Mouse (Mus musculus) forebrain, embryonic 13.5 days (tissue): ENCODE measurements at regions not wholly inside any gene's neighbourhood (a gene's known extent, or its start where the extent isn't known, plus 50 kb on each side); places are given as distances from the start of the nearest gene placed in this dataset.

Experiments used
- ATAC-seq: fragments of 200-750 bp; cut with Nextera tagmentation; 2 replicates; pipeline ENCODE4 v1.8.0; 2017
- H3K27ac ChIP-seq: fragments of 300-500 bp; sonication (generic); 2 replicates; pipeline ENCODE4 v1.5.1; 2015; ENCODE audit warnings: inconsistent platforms, mild to moderate bottlenecking, moderate library complexity
- H3K27me3 ChIP-seq: fragments of 300-500 bp; sonication (generic); 2 replicates; pipeline ENCODE4 v1.6.1; 2015; ENCODE audit warnings: mild to moderate bottlenecking, inconsistent platforms
- H3K36me3 ChIP-seq: fragments of 300-500 bp; sonication (generic); 2 replicates; pipeline ENCODE4 v1.6.1; 2015; ENCODE audit warnings: mild to moderate bottlenecking, inconsistent platforms; ENCODE audit not compliant: poor library complexity, severe bottlenecking
- H3K4me1 ChIP-seq: fragments of 300-500 bp; sonication (generic); 2 replicates; pipeline ENCODE4 v1.6.1; 2015; ENCODE audit warnings: inconsistent platforms
- H3K4me2 ChIP-seq: fragments of 300-500 bp; sonication (generic); 2 replicates; pipeline ENCODE4 v1.6.1; 2015; ENCODE audit warnings: inconsistent platforms, mild to moderate bottlenecking, moderate library complexity
- H3K4me3 ChIP-seq: fragments of 300-500 bp; sonication (generic); 2 replicates; pipeline ENCODE4 v1.5.1; 2015; ENCODE audit warnings: mild to moderate bottlenecking, inconsistent platforms
- H3K9ac ChIP-seq: fragments of 300-500 bp; sonication (generic); 2 replicates; pipeline ENCODE4 v1.6.1; 2015; ENCODE audit warnings: mild to moderate bottlenecking, inconsistent platforms
- H3K9me3 ChIP-seq: fragments of 300-500 bp; sonication (generic); replicated peaks from 2 replicates; pipeline ENCODE4 v1.6.1; 2016; ENCODE audit warnings: inconsistent platforms
- WGBS: fragments of 180-500 bp; shearing (Covaris S2); methylation state at CpG from one replicate; pipeline ENCODE4 v1.1.7; 2015; 5-methylcytosine and 5-hydroxymethylcytosine counted together

- 89% methylated on average over 3 of the region's 3 CpGs for WGBS
These were observed 209.4 kb upstream of the Btbd3 start for GRCm38 (mm10) chr2:138046918-138047317.

GRCm38 (mm10) chr2:138045933-138046642 is 210.3 kb upstream of the Btbd3 start:
- no peaks in the 10 kb centered on the region for H3K36me3 ChIP-seq
- 51% methylated on average over 5 of the region's 5 CpGs for WGBS
- no peak overlapping the region for H3K4me2 ChIP-seq
- H3K27me3 ChIP-seq: no peaks in the 10 kb centered on the region
- H3K4me3 ChIP-seq: no peak overlapping the region
- no peak for ATAC-seq
- no peak overlapping the region for H3K27ac ChIP-seq
- H3K9ac ChIP-seq: no peak overlapping the region
- H3K9me3 ChIP-seq: no peaks in the 10 kb centered on the region
- no peaks in the 10 kb centered on the region for H3K4me1 ChIP-seq

More at GRCm38 (mm10) chr2:138046918-138047317, 209.4 kb upstream of the Btbd3 start:
- Histone ChIP-seq H3K4me3 (no peak overlapping the region), H3K9me3 (no peaks in the 10 kb centered on the region), H3K27ac (no peak overlapping the region), H3K4me2 (no peak overlapping the region), H3K4me1 (no peaks in the 10 kb centered on the region), H3K36me3 (no peaks in the 10 kb centered on the region), H3K27me3 (no peaks in the 10 kb centered on the region), H3K9ac (no peak overlapping the region)
- no peak for ATAC-seq

GRCm38 (mm10) chr2:138040706-138041105 is 215.7 kb upstream of the Btbd3 start:
- no peaks in the 10 kb centered on the region for H3K27me3 ChIP-seq
- H3K36me3 ChIP-seq: no peaks in the 10 kb centered on the region
- 90% methylated on average over 6 of the region's 6 CpGs for WGBS
- no peaks in the 10 kb centered on the region for H3K9me3 ChIP-seq
- no peak for ATAC-seq
- H3K4me3 ChIP-seq: no peak overlapping the region
- H3K4me2 ChIP-seq: no peak overlapping the region
- H3K9ac ChIP-seq: no peak overlapping the region
- no peak overlapping the region for H3K27ac ChIP-seq
- no peaks in the 10 kb centered on the region for H3K4me1 ChIP-seq

- 91% methylated on average over 5 of the region's 5 CpGs for WGBS
- no peak overlapping the region for H3K27ac ChIP-seq
- H3K4me1 ChIP-seq: no peaks in the 10 kb centered on the region
- H3K27me3 ChIP-seq: no peaks in the 10 kb centered on the region
- H3K36me3 ChIP-seq: no peaks in the 10 kb centered on the region
- H3K9ac ChIP-seq: no peak overlapping the region
- H3K4me2 ChIP-seq: no peak overlapping the region
- H3K4me3 ChIP-seq: no peak overlapping the region
- no peaks in the 10 kb centered on the region for H3K9me3 ChIP-seq
- ATAC-seq: no peak
These were observed 216.1 kb upstream of the Btbd3 start for GRCm38 (mm10) chr2:138040302-138040701.

- peak; percentile 39; the same call in 1 of the 2 replicates for ATAC-seq
- H3K9ac ChIP-seq: no peak overlapping the region
- H3K27me3 ChIP-seq: no peaks in the 10 kb centered on the region
- no peak overlapping the region for H3K4me2 ChIP-seq
- no peaks in the 10 kb centered on the region for H3K9me3 ChIP-seq
- H3K4me1 ChIP-seq: no peaks in the 10 kb centered on the region
- peak overlapping the region; percentile 25; the same call in 1 of the 2 replicates for H3K27ac ChIP-seq
- H3K36me3 ChIP-seq: no peaks in the 10 kb centered on the region
- H3K4me3 ChIP-seq: no peak overlapping the region
- 92% methylated on average over 8 of the region's 8 CpGs for WGBS
These were observed 222.1 kb upstream of the Btbd3 start for GRCm38 (mm10) chr2:138034123-138034736.

- Histone ChIP-seq H3K36me3 (no peaks in the 10 kb centered on the region), H3K9ac (no peak overlapping the region), H3K4me1 (no peaks in the 10 kb centered on the region), H3K27me3 (no peaks in the 10 kb centered on the region), H3K4me2 (no peak overlapping the region), H3K27ac (peak overlapping the region; percentile 25; the same call in 1 of the 2 replicates), H3K9me3 (no peaks in the 10 kb centered on the region), H3K4me3 (no peak overlapping the region)
- WGBS: 44% methylated on average over 11 of the region's 11 CpGs
- ATAC-seq: peak; percentile 90
These were observed 222.8 kb upstream of the Btbd3 start for GRCm38 (mm10) chr2:138033379-138034122.

- Histone ChIP-seq H3K36me3 (no peaks in the 10 kb centered on the region), H3K27me3 (no peaks in the 10 kb centered on the region), H3K9ac (no peak overlapping the region), H3K4me2 (no peak overlapping the region), H3K27ac (no peak overlapping the region), H3K4me1 (no peaks in the 10 kb centered on the region), H3K9me3 (no peaks in the 10 kb centered on the region), H3K4me3 (no peak overlapping the region)
- 92% methylated on average over 1 of the region's 1 CpGs for WGBS
- no peak for ATAC-seq
These were observed 229.0 kb upstream of the Btbd3 start for GRCm38 (mm10) chr2:138027411-138027810.

- 90% methylated on average over 2 of the region's 2 CpGs for WGBS
- no peak overlapping the region for H3K4me3 ChIP-seq
- H3K9me3 ChIP-seq: no peaks in the 10 kb centered on the region
These were observed 232.8 kb upstream of the Btbd3 start for GRCm38 (mm10) chr2:138023558-138023957.

GRCm38 (mm10) chr2:137981766-137982165 is 274.6 kb upstream of the Btbd3 start:
- Histone ChIP-seq H3K4me2 (no peak overlapping the region), H3K36me3 (no peaks in the 10 kb centered on the region), H3K27me3 (no peaks in the 10 kb centered on the region), H3K4me1 (no peaks in the 10 kb centered on the region), H3K9me3 (no peaks in the 10 kb centered on the region), H3K9ac (no peak overlapping the region), H3K4me3 (no peak overlapping the region), H3K27ac (no peak overlapping the region)
- ATAC-seq: peak; percentile 70; the same call in 1 of the 2 replicates
- WGBS: 34% methylated on average over 3 of the region's 3 CpGs

More at GRCm38 (mm10) chr2:138023558-138023957, 232.8 kb upstream of the Btbd3 start:
- ATAC-seq: no peak
- Histone ChIP-seq H3K4me2 (no peak overlapping the region), H3K9ac (no peak overlapping the region), H3K36me3 (no peaks in the 10 kb centered on the region), H3K4me1 (no peaks in the 10 kb centered on the region), H3K27me3 (no peaks in the 10 kb centered on the region), H3K27ac (no peak overlapping the region)

- ATAC-seq: peak; percentile 78
- H3K27ac ChIP-seq: no peak overlapping the region
- H3K4me3 ChIP-seq: no peak overlapping the region
- no peaks in the 10 kb centered on the region for H3K4me1 ChIP-seq
- no peak overlapping the region for H3K4me2 ChIP-seq
- no peaks in the 10 kb centered on the region for H3K9me3 ChIP-seq
- no peaks in the 10 kb centered on the region for H3K36me3 ChIP-seq
- no peaks in the 10 kb centered on the region for H3K27me3 ChIP-seq
- no peak overlapping the region for H3K9ac ChIP-seq
- WGBS: 36% methylated on average over 4 of the region's 4 CpGs
These were observed 278.6 kb upstream of the Btbd3 start for GRCm38 (mm10) chr2:137977767-137978166.

- no peak overlapping the region for H3K4me3 ChIP-seq
- ATAC-seq: no peak
- no peaks in the 10 kb centered on the region for H3K9me3 ChIP-seq
- H3K27ac ChIP-seq: no peak overlapping the region
- 80% methylated on average over 3 of the region's 3 CpGs for WGBS
- H3K4me2 ChIP-seq: no peak overlapping the region
- no peak overlapping the region for H3K9ac ChIP-seq
- H3K27me3 ChIP-seq: no peaks in the 10 kb centered on the region
- no peaks in the 10 kb centered on the region for H3K36me3 ChIP-seq
- H3K4me1 ChIP-seq: no peaks in the 10 kb centered on the region
These were observed 281.7 kb upstream of the Btbd3 start for GRCm38 (mm10) chr2:137974651-137975050.

- H3K9ac ChIP-seq: no peak overlapping the region
- no peak overlapping the region for H3K27ac ChIP-seq
- H3K4me1 ChIP-seq: no peaks in the 10 kb centered on the region
- H3K9me3 ChIP-seq: no peaks in the 10 kb centered on the region
- H3K36me3 ChIP-seq: no peaks in the 10 kb centered on the region
- no peaks in the 10 kb centered on the region for H3K27me3 ChIP-seq
- no peak overlapping the region for H3K4me2 ChIP-seq
- 84% methylated on average over 4 of the region's 4 CpGs for WGBS
- no peak overlapping the region for H3K4me3 ChIP-seq
- ATAC-seq: no peak
These were observed 287.2 kb upstream of the Btbd3 start for GRCm38 (mm10) chr2:137969156-137969555.
